27 mouse cellular contexts compared by ENCODE assay signal in the genomic region with DNA sequence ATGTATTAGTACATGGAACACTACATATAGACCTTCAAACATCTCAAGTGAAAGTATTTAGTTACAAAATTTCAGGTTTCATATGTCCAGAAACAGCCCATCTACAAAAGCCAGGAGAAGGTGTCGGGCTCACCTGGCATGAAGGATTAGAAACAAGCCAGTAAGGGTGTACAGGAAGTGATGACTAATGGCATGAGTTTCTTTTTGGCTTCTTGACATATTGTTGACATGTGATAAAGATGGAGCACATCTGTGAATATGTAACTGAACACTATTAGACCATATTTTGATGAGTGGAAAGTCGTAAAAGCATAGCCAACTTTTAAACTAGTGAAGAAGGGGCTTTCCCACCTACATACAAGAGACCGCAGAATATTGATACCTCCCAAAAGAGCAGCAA.
"Had no signal": no experiment of that assay in that cellular context is flagged by ENCODE, and none has a peak within 500 bp of the region (broad histone marks: within the 10 kb centered on the region; RNA-seq: fewer than 3 reads in every experiment).

No protein-coding gene starts in this region.

- H3K4me3 ChIP-seq: embryonic facial prominence, embryonic 10.5 days; embryonic facial prominence, embryonic 12.5 days; embryonic facial prominence, embryonic 13.5 days; embryonic facial prominence, embryonic 15.5 days; erythroblast, embryonic 14.5 days; forebrain, embryonic 10.5 days; forebrain, embryonic 12.5 days; forebrain, embryonic 13.5 days; forebrain, embryonic 15.5 days; gastrocnemius, adult 2 months; heart, adult 2 months; heart, embryonic 10.5 days had no signal

- H3K4me1 ChIP-seq: embryonic facial prominence, embryonic 10.5 days; embryonic facial prominence, embryonic 12.5 days; embryonic facial prominence, embryonic 13.5 days; embryonic facial prominence, embryonic 15.5 days; forebrain, embryonic 10.5 days; forebrain, embryonic 12.5 days; forebrain, embryonic 13.5 days; forebrain, embryonic 15.5 days; heart, embryonic 10.5 days had no signal

- H3K9ac ChIP-seq: embryonic facial prominence, embryonic 12.5 days; embryonic facial prominence, embryonic 13.5 days; embryonic facial prominence, embryonic 15.5 days; forebrain, embryonic 12.5 days; forebrain, embryonic 13.5 days; forebrain, embryonic 15.5 days; forebrain, postnatal 0 days had no signal

- H3K4me2 ChIP-seq: embryonic facial prominence, embryonic 12.5 days; embryonic facial prominence, embryonic 13.5 days; embryonic facial prominence, embryonic 15.5 days; forebrain, embryonic 12.5 days; forebrain, embryonic 13.5 days; forebrain, embryonic 15.5 days had no signal

- DNase-seq: cerebellum, adult 9-10 months; cerebellum, adult 9-11 months; cerebellum, postnatal 10 days; cerebellum, postnatal 14 days; cerebellum, postnatal 25 days; cerebellum, postnatal 36 days; embryo, embryonic 11 days; forebrain, postnatal 0 days; gastrocnemius, adult 2 months; gastrocnemius, postnatal 10 days; gastrocnemius, postnatal 14 days; gastrocnemius, postnatal 25 days; gastrocnemius, postnatal 36 days; heart, adult 11 months; heart, adult 18-20 months; heart, adult 2 months had no signal

- H3K27ac ChIP-seq: embryonic facial prominence, embryonic 10.5 days; embryonic facial prominence, embryonic 12.5 days; embryonic facial prominence, embryonic 13.5 days; embryonic facial prominence, embryonic 15.5 days; forebrain, embryonic 10.5 days; forebrain, embryonic 12.5 days; forebrain, embryonic 13.5 days; forebrain, embryonic 15.5 days; gastrocnemius, adult 2 months; heart, adult 2 months; heart, embryonic 10.5 days had no signal

- H3K9me3 ChIP-seq: embryonic facial prominence, embryonic 10.5 days; embryonic facial prominence, embryonic 12.5 days; embryonic facial prominence, embryonic 13.5 days; embryonic facial prominence, embryonic 15.5 days; forebrain, embryonic 10.5 days; forebrain, embryonic 12.5 days; forebrain, embryonic 13.5 days; forebrain, embryonic 15.5 days; heart, embryonic 10.5 days had no signal

- H3K36me3 ChIP-seq: embryonic facial prominence, embryonic 10.5 days; embryonic facial prominence, embryonic 12.5 days; embryonic facial prominence, embryonic 13.5 days; embryonic facial prominence, embryonic 15.5 days; forebrain, embryonic 10.5 days; forebrain, embryonic 12.5 days; forebrain, embryonic 15.5 days; heart, embryonic 10.5 days had no signal

- ATAC-seq: forebrain, embryonic 13.5 days; forebrain, embryonic 14.5 days; forebrain, embryonic 15.5 days; forebrain, postnatal 0 days had no signal

- H3K27me3 ChIP-seq: embryonic facial prominence, embryonic 12.5 days; embryonic facial prominence, embryonic 13.5 days; embryonic facial prominence, embryonic 15.5 days; forebrain, embryonic 12.5 days; forebrain, embryonic 13.5 days; forebrain, embryonic 15.5 days had no signal
